Mouse (Mus musculus): ENCODE data around the gene Nell2. TPM values are rescaled to one million over a fixed set of nuclear protein-coding genes. Genes with fewer than 3 reads are reported as not detected.

Nell2 gene
- 14.3 and 15.0 TPM in 2 replicates for polyA plus RNA-seq (2015; fragmentation: Nextera tagmentation; extraction: Ambion mirVana)

- Histone ChIP-seq H3K4me2 (peak within 1 kb of the TSS; percentile 82), H3K27me3 (replicated peaks) (peaks cover 34% of the 10 kb centered on the region), H3K4me1 (0 out of 2 replicates have a peak, but pooled peaks cover 4% of the 10 kb centered on the region), H3K4me3 (replicated peaks) (peak within 1 kb of the TSS; percentile 44), H3K9me3 (no peaks in the 10 kb centered on the region), H3K9ac (no peak within 1 kb of the TSS), H3K36me3 (no peaks in the 10 kb centered on the region), H3K27ac (no peak within 1 kb of the TSS)
- ATAC-seq (ENCODE audit: insufficient read depth, low FRiP score, low read depth), result peak; percentile 72
- WGBS, result under 1% methylated on average over 95 of the region's 95 CpGs
These were observed at the start of gene Nell2 for GRCm38 (mm10) chr15:95527948-95528861. Nell2 (minus strand) TSS chr15:95528559.

- H3K4me1 ChIP-seq, result no peaks in the 10 kb centered on the region
- H3K4me2 ChIP-seq, result no peak overlapping the region
- no peaks in the 10 kb centered on the region for H3K9me3 ChIP-seq
- H3K27ac ChIP-seq, result no peak overlapping the region
- WGBS, result 16% methylated on average over 5 of the region's 5 CpGs
- no peak overlapping the region for H3K9ac ChIP-seq
- 0 out of 2 replicates have a peak, but pooled peaks cover 5% of the 10 kb centered on the region for H3K27me3 ChIP-seq (replicated peaks)
- H3K36me3 ChIP-seq, result no peaks in the 10 kb centered on the region
- ATAC-seq (ENCODE audit: insufficient read depth, low FRiP score, low read depth), result no peak
- no peak overlapping the region for H3K4me3 ChIP-seq (replicated peaks)
These were observed 46.3 kb upstream of the Nell2 start for GRCm38 (mm10) chr15:95574661-95575060.

DNA sequence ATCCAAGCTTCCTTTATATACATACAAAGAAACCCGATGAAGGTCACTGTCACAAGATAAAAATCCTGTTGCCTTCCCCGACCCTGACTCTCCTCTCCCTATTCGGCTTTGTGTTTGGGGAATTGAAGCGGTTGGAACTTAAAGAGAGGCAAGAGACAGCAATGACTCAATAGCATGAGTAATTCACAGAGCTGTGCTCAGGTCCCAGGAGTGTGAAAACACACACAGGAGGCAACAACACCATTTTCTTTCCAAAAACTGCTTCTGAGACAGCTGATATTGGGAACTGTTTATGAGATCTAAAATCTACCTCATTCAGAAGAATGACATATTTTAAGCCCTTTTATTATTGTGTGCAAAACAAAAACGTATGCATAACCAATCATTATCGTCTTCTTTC is 41.2 kb upstream of the Nell2 start:
- no peaks in the 10 kb centered on the region for H3K27me3 ChIP-seq (replicated peaks)
- no peak overlapping the region for H3K27ac ChIP-seq
- H3K9ac ChIP-seq, result no peak overlapping the region
- H3K9me3 ChIP-seq, result no peaks in the 10 kb centered on the region
- ATAC-seq (ENCODE audit: insufficient read depth, low FRiP score, low read depth), result no peak
- H3K36me3 ChIP-seq, result no peaks in the 10 kb centered on the region
- WGBS, result 81% methylated on average over 6 of the region's 6 CpGs
- H3K4me1 ChIP-seq, result no peaks in the 10 kb centered on the region
- no peak overlapping the region for H3K4me3 ChIP-seq (replicated peaks)
- H3K4me2 ChIP-seq, result no peak overlapping the region

DNA sequence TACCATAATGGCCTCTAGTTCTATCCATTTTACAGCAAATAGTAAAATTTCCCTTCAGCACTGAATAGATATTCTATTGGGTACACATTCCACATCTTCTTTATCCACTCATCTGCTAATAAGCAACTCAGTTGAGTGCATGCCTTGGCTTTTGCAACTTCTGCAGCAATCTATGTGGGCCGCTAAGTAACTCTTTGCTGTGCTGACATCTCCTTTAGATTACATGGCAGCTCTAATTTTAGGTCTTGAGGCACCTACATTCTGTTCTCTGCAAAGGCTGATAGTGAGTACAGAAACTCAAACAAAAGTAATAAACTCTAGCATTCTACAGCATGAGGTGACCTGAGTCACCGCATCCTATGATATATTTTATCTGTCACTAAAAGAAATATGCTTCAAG is 36.8 kb upstream of the Nell2 start:
- H3K27me3 ChIP-seq (replicated peaks), result no peaks in the 10 kb centered on the region
- H3K4me1 ChIP-seq, result no peaks in the 10 kb centered on the region
- no peaks in the 10 kb centered on the region for H3K9me3 ChIP-seq
- H3K4me3 ChIP-seq (replicated peaks), result no peak overlapping the region
- H3K36me3 ChIP-seq, result no peaks in the 10 kb centered on the region
- 90% methylated on average over 2 of the region's 2 CpGs for WGBS
- no peak for ATAC-seq (ENCODE audit: insufficient read depth, low FRiP score, low read depth)
- no peak overlapping the region for H3K9ac ChIP-seq
- H3K4me2 ChIP-seq, result no peak overlapping the region
- H3K27ac ChIP-seq, result no peak overlapping the region

- ATAC-seq (ENCODE audit: insufficient read depth, low FRiP score, low read depth), result no peak
- WGBS, result 83% methylated on average over 5 of the region's 5 CpGs
These were observed 32.9 kb upstream of the Nell2 start for GRCm38 (mm10) chr15:95561303-95561702.

GRCm38 (mm10) chr15:95550011-95550410 is 21.7 kb upstream of the Nell2 start:
- Histone ChIP-seq H3K27ac (no peak overlapping the region), H3K4me3 (replicated peaks) (no peak overlapping the region), H3K36me3 (no peaks in the 10 kb centered on the region), H3K9me3 (no peaks in the 10 kb centered on the region), H3K27me3 (replicated peaks) (no peaks in the 10 kb centered on the region), H3K4me1 (no peaks in the 10 kb centered on the region), H3K9ac (no peak overlapping the region), H3K4me2 (no peak overlapping the region)
- ATAC-seq (ENCODE audit: insufficient read depth, low FRiP score, low read depth), result no peak
- 74% methylated on average over 5 of the region's 5 CpGs for WGBS

More at GRCm38 (mm10) chr15:95561303-95561702, 32.9 kb upstream of the Nell2 start:
- Histone ChIP-seq H3K27ac (no peak overlapping the region), H3K27me3 (replicated peaks) (no peaks in the 10 kb centered on the region), H3K4me2 (no peak overlapping the region), H3K9ac (no peak overlapping the region), H3K4me3 (replicated peaks) (no peak overlapping the region), H3K4me1 (no peaks in the 10 kb centered on the region), H3K9me3 (no peaks in the 10 kb centered on the region), H3K36me3 (no peaks in the 10 kb centered on the region)

- no peak overlapping the region for H3K4me2 ChIP-seq
- H3K4me1 ChIP-seq, result no peaks in the 10 kb centered on the region
- no peaks in the 10 kb centered on the region for H3K9me3 ChIP-seq
- no peak overlapping the region for H3K9ac ChIP-seq
- no peak overlapping the region for H3K27ac ChIP-seq
- no peak for ATAC-seq (ENCODE audit: insufficient read depth, low FRiP score, low read depth)
- H3K36me3 ChIP-seq, result no peaks in the 10 kb centered on the region
- no peak overlapping the region for H3K4me3 ChIP-seq (replicated peaks)
- WGBS, result 77% methylated on average over 6 of the region's 6 CpGs
- no peaks in the 10 kb centered on the region for H3K27me3 ChIP-seq (replicated peaks)
These were observed 14.3 kb upstream of the Nell2 start for GRCm38 (mm10) chr15:95542632-95543031.

DNA sequence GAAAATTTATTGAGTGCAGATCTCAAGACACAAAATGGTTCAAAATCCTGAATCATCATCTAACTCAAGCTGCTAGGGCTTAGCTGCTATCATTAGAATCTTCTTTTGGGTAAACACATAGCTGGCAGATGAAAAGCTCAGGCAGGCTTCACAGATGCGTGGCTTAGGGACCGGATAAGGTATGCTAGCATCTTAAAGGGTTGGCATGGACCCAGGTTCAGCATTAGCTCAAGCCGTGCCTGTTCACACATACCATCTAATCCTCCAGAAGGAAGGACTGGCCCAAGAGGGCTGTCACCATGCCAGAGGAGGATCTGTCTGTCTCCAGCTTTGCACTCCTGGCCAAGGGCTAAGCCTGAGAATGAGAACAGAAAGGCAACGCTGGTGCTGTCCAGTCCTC is 8.4 kb upstream of the Nell2 start:
- no peak for ATAC-seq (ENCODE audit: insufficient read depth, low FRiP score, low read depth)
- no peak overlapping the region for H3K27ac ChIP-seq
- no peak overlapping the region for H3K4me2 ChIP-seq
- no peaks in the 10 kb centered on the region for H3K27me3 ChIP-seq (replicated peaks)
- 49% methylated on average over 4 of the region's 4 CpGs for WGBS
- H3K36me3 ChIP-seq, result no peaks in the 10 kb centered on the region
- no peaks in the 10 kb centered on the region for H3K9me3 ChIP-seq
- no peak overlapping the region for H3K4me3 ChIP-seq (replicated peaks)
- no peak overlapping the region for H3K9ac ChIP-seq
- no peaks in the 10 kb centered on the region for H3K4me1 ChIP-seq

DNA sequence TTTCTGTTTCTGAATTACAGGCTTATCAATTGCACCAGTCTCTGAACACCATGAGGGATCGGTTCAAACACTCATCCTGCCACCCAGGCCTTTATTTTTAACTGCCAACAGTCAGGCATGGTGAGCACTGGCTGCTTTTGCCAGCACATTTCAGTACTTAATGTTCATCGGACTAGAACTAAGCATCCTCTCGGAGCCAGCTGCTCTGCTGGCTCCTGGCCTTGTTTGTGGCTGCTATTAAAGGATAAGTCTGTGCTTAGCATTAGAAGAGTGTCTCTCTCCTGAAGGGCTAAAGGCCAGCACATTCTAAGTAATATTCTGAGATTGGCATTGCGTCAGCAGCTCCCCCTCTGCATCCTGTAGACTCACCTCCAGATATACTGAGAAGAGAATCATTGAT is 7.9 kb upstream of the Nell2 start:
- Histone ChIP-seq H3K9me3 (no peaks in the 10 kb centered on the region), H3K27me3 (replicated peaks) (no peaks in the 10 kb centered on the region), H3K27ac (no peak overlapping the region), H3K9ac (no peak overlapping the region), H3K36me3 (no peaks in the 10 kb centered on the region), H3K4me1 (no peaks in the 10 kb centered on the region), H3K4me2 (no peak overlapping the region), H3K4me3 (replicated peaks) (no peak overlapping the region)
- no peak for ATAC-seq (ENCODE audit: insufficient read depth, low FRiP score, low read depth)
- WGBS, result 67% methylated on average over 4 of the region's 4 CpGs

- Histone ChIP-seq H3K9me3 (no peaks in the 10 kb centered on the region), H3K27me3 (replicated peaks) (no peaks in the 10 kb centered on the region), H3K4me2 (no peak overlapping the region), H3K9ac (no peak overlapping the region), H3K36me3 (no peaks in the 10 kb centered on the region), H3K4me1 (no peaks in the 10 kb centered on the region), H3K4me3 (replicated peaks) (no peak overlapping the region), H3K27ac (no peak overlapping the region)
- no peak for ATAC-seq (ENCODE audit: insufficient read depth, low FRiP score, low read depth)
- 79% methylated on average over 6 of the region's 6 CpGs for WGBS
These were observed 6.3 kb upstream of the Nell2 start for GRCm38 (mm10) chr15:95534644-95535043.

GRCm38 (mm10) chr15:95527461-95527947 is 855 bp downstream of the Nell2 start:
- no peaks in the 10 kb centered on the region for H3K9me3 ChIP-seq
- no peak overlapping the region for H3K9ac ChIP-seq
- H3K4me1 ChIP-seq, result 0 out of 2 replicates have a peak, but pooled peaks cover 4% of the 10 kb centered on the region
- H3K4me3 ChIP-seq (replicated peaks), result peak overlapping the region; percentile 44
- ATAC-seq (ENCODE audit: insufficient read depth, low FRiP score, low read depth), result no peak
- H3K27me3 ChIP-seq (replicated peaks), result peaks cover 34% of the 10 kb centered on the region
- no peaks in the 10 kb centered on the region for H3K36me3 ChIP-seq
- H3K27ac ChIP-seq, result no peak overlapping the region
- H3K4me2 ChIP-seq, result peak overlapping the region; percentile 82
- WGBS, result under 1% methylated on average over 28 of the region's 28 CpGs

DNA sequence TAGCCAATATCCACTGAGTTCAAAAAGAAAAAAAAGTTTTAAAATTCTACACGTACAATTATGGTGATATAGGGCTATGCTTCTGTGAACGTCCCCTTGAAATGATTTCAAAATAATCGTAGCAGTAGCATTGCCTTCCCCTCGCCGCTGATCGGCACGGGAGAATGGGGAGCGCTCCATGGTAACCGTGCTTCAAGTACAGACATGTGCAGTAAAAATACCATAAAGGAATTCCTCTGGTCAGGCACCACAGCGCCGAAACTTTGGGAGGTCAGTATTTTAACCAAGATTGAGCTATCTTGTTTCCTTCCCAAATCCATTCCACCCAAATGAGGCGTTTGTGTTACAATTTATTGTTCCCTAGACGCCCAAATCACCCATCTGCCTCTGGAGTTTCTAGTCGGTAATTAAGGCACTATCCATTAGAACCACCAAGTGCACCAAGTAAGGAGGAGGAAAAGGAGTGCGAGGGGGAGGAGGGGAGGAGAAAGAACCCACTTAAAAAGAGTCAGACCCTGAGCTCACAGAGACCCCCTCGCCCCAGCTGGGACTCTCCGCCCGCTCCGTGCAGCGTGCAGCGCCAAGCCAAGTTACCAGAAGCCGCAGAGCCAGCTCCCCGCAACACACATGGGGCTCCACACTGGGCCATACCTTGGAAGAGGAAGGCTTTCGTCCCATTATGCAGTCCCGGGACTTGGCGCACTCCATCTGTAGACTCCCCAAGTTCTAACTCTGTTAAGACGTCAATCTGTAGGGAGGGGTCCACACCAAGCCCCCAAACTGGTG is 1.5 kb downstream of the Nell2 start:
- H3K4me1 ChIP-seq, result 0 out of 2 replicates have a peak, but pooled peaks cover 4% of the 10 kb centered on the region
- H3K9ac ChIP-seq, result no peak overlapping the region
- 7% methylated on average over 27 of the region's 27 CpGs for WGBS
- no peak overlapping the region for H3K27ac ChIP-seq
- no peaks in the 10 kb centered on the region for H3K9me3 ChIP-seq
- peak overlapping the region; percentile 44 for H3K4me3 ChIP-seq (replicated peaks)
- H3K27me3 ChIP-seq (replicated peaks), result peaks cover 34% of the 10 kb centered on the region
- H3K4me2 ChIP-seq, result peak overlapping the region; percentile 82
- H3K36me3 ChIP-seq, result no peaks in the 10 kb centered on the region
- ATAC-seq (ENCODE audit: insufficient read depth, low FRiP score, low read depth), result no peak

Measured in stomach, embryonic 15.5 days (tissue).